Mouse (Mus musculus) ovary, postnatal 14 days (tissue): ENCODE measurements around the gene Dync1li2.

Source experiments
- DNase-seq: peaks from one replicate; pipeline ENCODE4 v3.0.0; 2022; ENCODE audit warnings: low spot score

Gene Dync1li2

DNA sequence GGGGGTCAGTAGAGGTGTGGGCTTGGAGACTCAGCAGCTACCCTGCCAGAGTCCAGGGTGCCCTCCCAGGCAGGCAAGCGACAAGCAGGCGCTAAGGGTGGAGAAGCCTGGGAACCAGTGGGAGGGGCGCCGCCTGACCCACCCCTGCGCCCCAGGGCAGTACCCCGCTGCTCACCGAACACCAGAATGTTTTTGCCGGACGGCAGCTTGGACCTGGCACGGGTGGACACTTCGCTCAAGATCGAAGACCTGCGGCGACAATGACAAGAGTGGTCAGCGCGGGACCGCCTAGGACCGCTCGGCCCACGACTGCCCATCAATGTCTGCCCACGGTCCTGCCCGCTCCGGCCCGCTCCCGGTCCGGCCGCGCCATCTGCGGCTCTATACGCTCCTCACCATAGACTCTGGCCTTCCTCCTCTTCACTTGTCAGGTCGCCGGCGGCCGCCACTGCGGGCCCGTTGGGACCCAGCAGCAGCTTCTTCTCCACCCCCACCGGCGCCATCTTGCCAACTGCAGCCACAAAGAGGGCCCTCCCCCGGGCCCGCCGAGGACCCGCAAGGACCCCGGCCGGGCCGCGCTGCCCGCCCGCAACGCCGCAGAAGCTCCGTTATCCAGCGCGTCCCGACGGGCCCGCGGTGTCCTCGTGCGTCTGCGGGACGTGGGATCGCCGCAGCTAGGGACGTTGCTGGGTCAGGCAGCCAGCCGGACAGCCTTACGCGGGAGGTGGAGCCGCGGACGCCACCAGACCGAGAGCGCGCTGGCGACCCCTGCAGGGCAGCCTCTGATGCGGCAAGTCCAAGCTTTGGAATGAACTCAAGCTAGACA is at the start of gene Dync1li2:
Gene Dync1li2, minus strand, starts transcription at position 749 of the 826 bp plus-strand sequence.
- peak; percentile 93 for DNase-seq

DNA sequence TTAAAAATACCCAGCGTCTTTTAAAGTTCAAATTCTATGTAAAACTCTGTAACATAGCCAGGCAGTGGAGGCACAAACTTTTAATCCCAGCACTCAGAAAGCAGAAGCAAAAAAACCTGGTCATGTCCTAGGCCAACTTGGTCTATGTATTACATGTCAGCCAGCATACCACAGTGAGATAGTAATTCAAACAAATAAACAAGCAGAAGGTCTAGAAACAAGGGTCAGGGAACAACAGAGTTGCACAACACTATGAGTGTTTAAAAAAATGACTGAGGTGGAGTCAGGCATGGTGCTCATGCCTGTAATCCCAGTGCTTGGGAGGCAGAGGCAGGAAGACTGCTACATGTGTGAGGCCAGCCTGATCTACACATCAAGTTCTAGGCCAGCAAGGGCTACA is 36.2 kb upstream of the Dync1li2 start:
- no peak for DNase-seq

DNA sequence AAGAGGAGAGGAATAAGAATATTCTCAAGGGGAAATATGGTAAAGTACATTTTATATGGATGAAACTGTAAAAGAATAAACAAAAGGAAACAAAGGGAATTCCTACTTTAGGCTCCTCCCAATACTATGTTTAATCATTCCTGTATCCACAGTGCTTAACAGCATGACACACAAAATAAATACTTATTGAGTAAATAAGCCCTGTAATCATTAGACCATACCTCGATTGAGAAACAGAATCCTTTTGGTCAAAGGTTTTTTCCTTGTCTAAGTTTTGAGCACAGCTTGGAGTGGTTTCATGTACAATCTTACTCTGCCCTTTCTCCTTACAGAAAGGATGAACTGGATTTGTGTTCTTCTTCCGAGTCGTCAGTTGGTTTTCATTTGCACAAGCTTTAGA is 29.6 kb upstream of the Dync1li2 start:
- DNase-seq = no peak

DNA sequence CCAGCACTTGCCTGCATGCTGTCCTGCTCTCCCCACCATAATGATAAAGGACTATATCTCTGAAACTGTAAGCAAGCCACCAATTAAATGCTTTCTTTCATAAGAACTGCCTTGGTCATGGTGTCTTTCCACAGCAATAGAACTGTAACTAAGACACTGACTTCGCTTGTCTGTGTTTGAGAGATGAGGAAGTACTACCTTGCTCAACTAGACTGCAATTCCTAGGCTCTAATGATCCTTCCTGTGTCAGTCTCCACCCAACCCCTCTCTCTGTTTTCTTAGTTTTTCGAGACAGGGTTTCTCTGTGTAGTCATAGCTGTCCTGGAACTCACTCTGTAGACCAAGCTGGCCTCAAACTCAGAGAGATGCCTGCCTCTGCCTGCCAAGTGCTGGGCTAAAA is 24.6 kb upstream of the Dync1li2 start:
- DNase-seq = no peak

DNA sequence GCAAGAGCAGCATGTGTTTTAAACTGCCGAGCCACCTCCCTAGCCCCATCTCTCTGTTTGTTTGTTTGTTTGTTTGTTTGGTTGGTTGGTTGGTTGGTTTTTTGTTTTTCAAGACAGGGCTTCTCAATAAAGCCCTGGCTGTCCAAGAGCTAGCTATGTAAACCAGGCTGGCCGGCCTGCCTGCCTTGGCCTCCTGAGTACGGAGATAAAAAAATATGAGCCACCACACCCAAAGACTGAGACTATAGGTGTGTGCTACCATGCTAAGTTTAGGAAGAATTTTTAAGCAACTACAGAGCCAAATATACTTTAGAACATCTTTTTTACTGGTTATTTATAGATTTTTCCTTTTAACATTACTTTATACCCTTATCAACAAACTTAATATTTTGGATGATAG is 9.3 kb upstream of the Dync1li2 start:
- DNase-seq = no peak

DNA sequence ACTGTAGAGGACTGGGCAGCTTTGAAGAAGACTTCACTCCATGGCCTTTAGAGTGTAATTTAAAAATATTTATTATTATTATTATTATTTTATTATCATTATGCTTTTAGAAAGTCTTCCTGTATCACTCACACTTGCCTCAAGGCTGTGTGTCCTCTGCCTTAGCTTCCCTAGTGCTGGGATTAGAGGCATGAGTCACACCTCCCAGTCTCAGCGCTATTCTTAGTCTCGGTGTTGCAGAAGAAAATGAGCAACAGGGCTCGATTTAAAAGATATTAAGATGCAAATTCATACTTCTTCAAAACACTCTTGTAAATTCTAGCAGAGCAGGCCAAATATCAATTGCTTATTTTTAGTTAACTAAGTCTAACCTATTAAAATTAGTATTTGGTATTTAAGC is 5.9 kb upstream of the Dync1li2 start:
- no peak for DNase-seq

DNA sequence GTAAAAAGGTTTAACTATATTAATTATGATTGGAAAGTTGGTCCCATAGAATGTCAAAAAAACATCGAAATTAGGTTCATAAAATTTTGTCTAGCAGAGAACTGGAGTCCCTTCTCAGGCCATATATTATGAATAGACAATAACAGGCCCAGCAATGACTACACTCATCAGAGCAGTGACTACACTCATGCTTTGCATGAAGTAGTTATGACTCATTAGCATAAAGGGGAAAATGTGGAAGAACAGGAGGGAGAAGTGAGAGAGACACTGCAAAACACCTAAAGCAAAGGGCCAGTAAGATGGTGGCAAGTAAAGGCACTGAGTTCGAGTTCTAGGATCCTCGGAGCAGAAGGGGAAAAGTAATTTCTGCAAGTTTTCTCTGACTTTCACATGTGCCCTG is 3.2 kb upstream of the Dync1li2 start:
- no peak for DNase-seq

DNA sequence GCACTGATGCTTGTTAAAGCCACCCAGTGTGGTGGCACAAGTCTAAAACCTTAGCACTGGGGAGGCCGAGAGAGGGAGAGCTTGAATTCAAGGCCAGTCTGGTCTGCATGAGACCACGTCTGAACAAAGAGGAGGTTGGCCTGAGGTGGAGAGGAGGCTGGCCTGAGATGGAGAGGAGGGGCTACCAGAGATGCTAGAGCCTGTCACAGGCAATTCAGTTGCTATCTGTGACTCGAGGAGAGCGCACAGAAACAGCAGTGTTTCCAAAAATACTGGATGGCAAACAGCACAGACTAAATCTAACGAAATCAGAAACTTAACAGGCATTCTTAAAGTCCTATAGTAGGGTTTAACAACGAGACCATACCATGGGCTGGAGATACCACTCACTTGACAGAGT is 2.4 kb upstream of the Dync1li2 start:
- DNase-seq = no peak

DNA sequence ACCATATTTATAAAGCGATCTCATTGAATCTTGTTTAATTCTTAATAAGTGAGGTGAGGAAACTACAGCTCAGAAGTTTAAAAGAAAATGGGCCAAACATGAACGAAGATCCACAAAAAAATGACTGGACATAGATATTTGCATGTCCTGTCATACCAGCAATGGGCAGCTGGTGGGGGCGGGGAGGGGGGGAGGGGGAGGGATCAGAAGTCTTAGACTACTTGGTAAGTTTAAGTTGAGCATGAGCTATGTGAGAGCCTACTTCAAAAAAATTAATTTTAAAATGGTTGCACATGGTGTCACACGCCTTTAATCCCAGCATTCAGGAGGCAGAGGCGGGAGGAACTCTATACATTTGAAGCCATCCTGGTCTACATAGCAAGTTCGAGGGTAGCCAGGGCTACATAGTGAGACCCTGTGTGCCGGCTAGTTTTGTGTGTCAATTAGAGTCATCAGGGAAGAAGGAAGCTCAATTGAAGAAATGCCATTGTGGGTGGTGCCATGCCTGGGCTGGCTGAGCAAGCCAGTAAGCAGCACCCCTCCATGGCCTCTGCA is 355 bp upstream of the Dync1li2 start:
- no peak for DNase-seq

DNA sequence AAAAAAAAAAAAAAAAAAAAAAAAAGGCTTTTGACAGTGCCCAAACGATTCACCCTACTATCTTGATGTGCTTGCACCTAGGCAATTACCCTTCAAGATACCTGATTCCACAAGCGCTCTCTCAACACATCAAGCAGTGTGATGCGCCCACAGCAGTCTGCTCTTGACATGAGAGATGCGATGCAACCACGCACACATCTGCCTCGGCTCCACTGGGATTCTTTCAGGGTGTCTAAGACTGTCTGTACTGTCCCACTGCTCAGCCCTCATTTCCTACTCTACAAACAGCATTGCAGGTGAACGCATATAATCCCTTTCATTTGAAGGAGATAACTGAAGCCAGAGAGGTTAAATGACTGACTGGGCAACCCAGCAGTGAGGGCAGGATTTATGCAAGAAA is 1.2 kb downstream of the Dync1li2 start:
- DNase-seq = no peak

DNA sequence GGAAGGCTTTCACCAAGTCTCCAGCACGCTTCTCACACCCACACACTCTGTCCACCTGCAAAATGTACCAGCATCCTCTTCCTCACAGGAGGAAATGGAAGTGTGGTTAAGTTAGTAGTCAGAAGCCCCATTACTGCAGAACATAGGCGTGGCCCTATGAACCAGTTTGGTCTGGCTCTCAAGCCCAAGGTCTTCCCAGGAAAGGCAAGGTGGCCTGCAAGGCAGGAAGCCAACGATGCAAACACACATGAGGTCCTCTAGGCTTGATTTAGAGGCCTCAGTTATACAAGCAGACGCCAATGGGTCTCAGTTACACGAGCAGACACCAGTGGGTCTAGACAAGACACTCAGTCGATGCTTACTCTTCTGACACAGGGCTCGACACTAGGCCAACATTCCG is 3.4 kb downstream of the Dync1li2 start:
- no peak for DNase-seq

DNA sequence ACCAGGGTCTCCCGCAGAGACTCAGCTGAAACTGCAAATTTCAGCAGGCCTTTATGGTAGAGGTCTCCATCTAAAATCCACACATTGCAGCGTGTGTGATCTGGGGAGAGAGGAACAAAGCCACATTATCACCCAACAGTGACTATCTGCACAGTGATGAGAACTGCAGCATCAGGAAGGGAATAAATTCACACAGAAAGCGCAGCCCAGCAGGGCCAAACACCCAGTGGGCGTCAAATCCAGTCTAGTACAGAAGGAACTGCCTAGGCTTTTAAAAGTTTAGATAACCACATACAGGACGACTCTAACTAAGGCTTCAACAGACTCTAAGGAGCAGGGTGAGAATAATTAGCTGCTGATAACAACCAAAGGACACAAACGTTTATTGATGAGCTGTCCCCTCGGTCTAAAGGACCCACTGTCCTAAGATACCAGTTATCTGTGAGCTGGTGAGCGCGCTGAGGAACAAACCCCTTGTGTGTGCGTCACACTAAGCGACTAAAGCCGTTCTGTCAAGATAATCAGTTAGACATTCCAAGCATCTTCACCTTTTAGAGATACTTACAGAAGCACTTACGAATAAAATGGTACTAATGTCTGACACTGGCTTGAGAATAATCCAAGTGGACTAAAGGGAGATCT is 5.2 kb downstream of the Dync1li2 start:
- DNase-seq = no peak

DNA sequence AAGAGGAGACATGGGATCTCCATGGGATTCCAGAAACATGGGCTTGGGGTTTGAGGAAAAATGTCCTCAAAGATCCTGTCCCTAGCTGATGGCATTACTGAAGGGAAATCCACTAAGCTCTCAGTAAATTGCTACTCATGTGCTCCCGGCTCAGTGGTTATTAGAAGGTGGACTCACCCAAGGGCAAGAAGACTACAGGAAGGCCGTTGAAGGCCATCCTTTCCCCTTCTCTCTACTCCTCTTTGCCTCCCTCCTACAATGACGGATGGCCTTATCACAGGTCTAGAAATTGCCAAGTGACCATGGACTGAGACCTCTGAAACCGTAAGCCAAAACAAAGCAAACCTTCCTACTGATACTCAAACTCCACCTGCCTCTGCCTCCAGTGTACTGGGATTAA is 6.3 kb downstream of the Dync1li2 start:
- DNase-seq = no peak

DNA sequence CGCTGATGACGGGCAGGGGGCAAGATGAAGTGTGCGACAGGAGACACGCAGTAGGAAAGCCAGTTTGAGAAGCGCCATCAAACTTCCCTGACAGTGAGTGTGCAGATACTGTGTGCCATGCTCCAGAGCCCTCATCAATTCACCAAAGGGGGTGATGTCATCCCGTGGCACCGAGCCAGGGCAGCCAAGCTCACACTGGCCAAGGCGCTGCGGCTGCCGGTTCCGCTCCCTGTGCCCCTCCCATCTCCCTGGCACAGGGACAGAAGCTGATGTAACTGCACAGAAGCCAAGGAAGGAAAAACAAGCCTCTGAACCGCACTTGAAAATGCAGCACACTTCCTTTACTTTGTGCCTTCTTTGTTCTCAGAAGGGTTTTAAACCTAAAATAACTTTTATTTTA is 6.8 kb downstream of the Dync1li2 start:
- DNase-seq = peak; percentile 96

DNA sequence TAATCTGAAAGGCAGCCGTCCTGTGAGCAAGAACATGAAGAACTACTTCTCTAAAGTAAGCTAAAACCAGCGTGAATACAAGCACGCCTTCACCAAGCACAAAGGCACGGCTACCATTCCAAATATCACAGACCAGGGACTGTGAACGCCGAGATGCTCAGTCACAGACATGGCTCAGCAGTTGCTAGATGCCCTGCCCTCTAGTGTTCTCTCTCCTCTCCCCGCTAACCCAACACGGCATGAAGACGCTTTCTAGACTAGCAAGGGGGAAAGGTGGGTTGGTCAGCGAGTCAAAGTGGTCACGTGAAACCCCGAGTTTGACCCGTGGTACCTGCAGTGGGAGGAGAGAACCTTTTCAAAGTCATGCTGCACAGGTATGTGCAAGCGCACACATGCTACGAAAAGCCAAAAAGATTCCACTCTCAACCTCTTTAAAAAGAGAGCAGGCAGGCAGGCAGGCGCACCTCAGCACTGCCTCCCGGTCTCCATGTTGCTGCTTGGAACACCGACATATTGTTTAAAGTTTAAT is 8.0 kb downstream of the Dync1li2 start:
- no peak for DNase-seq

DNA sequence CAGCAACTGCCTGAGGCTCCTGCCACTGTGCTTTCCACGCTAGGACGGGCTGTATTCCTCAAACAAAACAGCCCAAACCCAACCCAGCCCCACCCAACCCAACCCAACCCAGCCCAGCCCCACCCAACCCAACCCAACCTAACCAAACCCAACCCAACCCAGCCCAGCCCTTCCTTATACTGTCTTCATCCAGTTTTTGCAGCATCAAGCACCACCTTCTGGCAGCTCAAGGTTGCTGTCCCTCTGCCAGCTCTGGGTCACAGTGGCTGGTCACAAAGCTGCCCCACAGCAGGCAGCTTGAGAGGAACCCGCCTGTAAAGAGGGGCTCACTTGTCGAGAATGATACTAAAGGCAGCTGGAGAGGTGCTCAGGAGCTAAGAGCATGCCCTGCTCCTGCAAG is 8.6 kb downstream of the Dync1li2 start:
- DNase-seq = peak; percentile 18

DNA sequence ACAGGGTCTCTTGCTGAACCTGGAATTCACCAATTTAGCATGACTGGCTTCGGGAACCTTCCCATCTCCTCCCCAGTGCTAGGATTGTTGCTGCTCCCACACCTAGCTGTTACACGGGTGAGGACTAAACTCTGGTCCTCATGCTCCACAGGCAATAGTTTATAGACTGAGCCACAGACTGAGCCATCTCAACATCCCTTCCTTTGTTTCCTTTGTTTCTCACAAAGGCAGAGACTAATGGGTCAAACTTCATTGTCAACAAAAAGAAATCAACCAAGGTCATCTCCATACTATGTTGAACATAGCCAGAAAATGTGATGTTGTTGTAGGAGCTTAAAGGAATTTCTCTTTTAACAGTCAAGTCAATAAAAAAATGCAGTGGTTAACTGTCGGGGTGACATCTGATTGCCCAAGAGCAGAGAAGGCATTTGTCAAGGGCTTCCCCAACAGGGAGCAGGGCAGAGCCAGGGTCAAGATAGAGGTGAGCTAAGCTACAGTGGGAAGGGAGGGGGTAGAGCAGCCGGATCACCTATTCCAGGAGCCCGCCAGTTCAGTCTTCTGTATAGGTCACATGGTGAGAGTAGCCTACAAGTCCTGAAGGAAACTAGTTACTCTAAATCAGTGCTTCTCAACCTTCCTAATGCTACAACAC is 9.5 kb downstream of the Dync1li2 start:
- no peak for DNase-seq

DNA sequence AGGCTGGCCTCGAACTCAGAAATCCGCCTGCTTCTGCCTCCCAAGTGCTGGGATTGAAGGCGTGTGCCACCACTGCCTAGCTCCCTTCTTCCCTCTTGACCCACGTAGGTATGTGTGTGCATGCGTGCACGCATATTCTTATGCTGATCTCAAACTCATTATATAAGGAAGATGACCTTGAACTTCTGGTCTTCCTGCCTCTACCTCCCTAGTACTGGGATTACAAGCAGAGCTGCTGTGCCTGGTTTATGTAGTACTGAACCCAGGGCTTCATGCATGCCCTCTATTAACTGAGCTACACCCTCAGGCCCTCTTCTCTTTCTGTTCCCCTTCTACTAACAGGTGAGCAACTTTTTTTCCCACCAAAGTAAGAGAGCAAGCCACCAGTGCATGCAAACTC is 10.2 kb downstream of the Dync1li2 start:
- DNase-seq = no peak

DNA sequence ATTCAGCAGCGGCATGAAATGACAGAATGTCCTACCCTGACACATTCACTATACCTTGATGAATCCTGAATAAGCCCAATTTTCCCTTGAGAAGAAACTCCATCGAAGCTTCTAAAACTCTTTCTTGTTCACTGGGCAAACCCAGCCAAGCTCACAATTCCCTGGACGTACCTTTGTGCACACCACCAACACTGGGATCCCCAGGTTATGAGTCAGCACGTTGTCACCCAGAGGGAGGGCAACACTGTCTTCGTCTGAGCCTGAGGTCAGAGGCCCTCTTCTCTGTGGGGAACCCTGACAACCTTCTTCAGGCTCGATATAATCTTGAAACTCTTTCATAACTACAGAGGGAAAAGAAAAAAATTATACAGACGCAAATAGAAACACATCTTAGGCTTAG is 12.6 kb downstream of the Dync1li2 start:
- no peak for DNase-seq

DNA sequence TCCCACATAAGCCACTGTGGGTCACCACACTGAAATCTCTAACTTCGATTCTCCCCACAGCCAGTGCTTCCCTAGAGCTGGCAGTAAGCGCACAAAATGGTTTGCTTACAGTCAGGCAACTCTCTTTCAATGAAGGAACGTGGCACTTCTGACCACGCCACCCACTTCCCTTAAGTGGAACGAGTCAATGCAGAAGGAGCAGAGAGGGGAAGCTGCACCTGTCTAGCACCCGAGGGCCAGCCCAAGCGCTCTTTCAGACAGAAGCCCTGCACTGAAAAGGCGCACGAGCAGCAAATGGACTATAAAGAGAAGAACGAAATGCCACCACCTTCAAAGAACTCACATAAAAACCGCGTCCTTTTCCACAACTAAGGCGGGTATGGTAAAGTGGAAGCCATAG is 15.1 kb downstream of the Dync1li2 start:
- DNase-seq = no peak

DNA sequence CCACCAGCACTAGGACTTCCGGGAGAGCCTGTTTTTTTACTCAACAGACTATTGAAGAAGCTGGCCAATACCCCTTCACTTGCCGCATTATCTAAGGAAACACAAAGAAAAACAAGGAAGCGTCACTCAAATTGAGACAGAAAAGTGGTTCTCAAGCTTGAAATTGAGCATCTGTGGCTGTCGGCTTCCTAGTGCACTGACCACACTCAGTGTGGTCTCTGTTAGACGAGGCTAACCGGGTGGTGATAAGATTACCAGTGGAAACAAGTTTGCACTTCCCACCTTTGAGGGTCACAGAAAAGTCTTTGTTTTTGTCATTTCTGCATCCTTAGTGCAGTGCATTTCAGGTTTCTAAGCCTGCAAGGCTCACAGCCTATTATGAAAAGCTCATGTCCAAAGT is 20.5 kb downstream of the Dync1li2 start:
- DNase-seq = no peak

DNA sequence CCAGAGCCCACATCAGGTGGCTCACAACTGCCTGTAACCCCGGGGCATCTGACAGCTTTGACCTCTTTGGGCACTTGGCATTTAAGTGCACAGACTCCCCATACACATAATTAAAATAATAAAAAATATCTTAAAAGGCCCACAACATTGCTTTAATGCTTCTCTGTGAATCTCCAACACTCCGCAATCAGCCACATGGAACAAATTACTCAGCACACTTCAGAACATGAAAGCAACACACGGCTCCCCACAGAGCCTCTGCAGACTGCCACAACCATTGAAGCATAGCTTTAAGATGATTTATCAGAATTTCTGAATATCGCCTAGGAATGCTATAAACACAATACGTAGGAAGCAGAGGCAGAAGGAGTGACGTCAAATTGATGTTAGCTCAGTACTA is 26.8 kb downstream of the Dync1li2 start:
- DNase-seq = no peak

DNA sequence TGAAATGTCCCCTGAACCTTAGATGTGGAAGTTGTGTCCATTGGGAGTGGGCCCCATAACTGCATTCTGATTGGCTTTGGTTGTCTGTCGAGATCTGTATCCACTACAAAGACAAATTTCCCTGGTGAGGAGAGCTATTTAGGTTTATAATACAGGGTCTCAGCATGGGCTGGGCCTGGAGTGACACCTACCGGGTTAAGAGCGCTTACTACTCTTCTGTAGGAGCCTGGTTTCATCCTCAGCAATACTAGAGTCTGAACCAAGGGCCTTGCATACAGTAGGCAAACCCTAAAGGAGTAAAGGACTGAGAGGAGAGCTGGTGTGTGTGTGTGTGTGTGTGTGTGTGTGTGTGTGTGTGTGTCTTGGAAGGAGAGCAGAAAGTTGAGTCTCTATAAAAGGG is 28.6 kb downstream of the Dync1li2 start:
- DNase-seq = no peak
